Mouse (Mus musculus) olfactory bulb, adult 2 months (tissue): Measurements from ENCODE around the gene Muc4.

Experiments used
- CTCF ChIP-seq: fragments of 200-500 bp; IDR thresholded peaks from 2 replicates; pipeline ENCODE4 v1.5.1; 2012; ENCODE audit warnings: low read depth, mild to moderate bottlenecking, low read length, moderate library complexity; ENCODE audit not compliant: insufficient read depth
- POLR2A ChIP-seq: fragments of 200-500 bp; IDR thresholded peaks from 2 replicates; pipeline ENCODE4 v1.6.1; 2012; ENCODE audit warnings: mild to moderate bottlenecking, low read depth, low read length, moderate library complexity; ENCODE audit not compliant: insufficient read depth

DNA sequence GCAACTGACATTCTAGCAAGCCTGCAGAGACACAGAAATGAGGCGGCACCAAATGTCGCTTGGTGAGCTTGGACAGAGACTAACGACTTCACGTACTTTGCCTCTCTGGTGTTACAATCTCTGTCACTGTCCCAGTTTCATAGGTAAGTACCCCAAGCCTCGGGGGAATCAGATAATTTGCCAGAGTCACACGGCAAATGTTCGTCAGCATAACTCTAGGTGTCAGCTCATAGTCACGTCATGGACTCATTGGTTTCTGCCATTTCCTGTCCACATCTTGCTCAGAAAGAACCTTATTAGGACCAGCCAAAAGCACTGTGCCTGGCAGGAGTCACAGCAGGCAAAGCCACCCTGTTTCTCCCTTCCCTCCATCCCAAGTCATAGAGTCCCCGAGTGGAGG is 5.7 kb downstream of the Muc4 start:
- TF ChIP-seq POLR2A (no peak), CTCF (no peak)
